Mouse (Mus musculus) lung, embryonic 15.5 days (tissue): ENCODE data around the gene Gm42688. TPM values are rescaled to one million over a fixed set of nuclear protein-coding genes. Genes with fewer than 3 reads are reported as not detected.
A peak's percentile ranks its signal among the peaks of the same experiment; 100 is the strongest.
"Not testable (repeated sequence)": the region's sequence is repeated elsewhere in the genome, so short reads cannot be mapped to it uniquely, and the experiment has no call there.

Source experiments
- ATAC-seq: fragments of 200-750 bp; cut with Nextera tagmentation; 2 replicates; pipeline ENCODE4 v1.8.0; 2017; ENCODE audit warnings: moderate number of reproducible peaks, borderline replicate concordance; ENCODE audit not compliant: low FRiP score, low TSS enrichment; ENCODE audit errors: extremely low read depth
- H3K27ac ChIP-seq: fragments of 300-500 bp; sonication (generic); 2 replicates; pipeline ENCODE4 v1.5.1; 2015; ENCODE audit warnings: moderate library complexity, mild to moderate bottlenecking, inconsistent platforms
- H3K27me3 ChIP-seq: fragments of 300-500 bp; sonication (generic); 2 replicates; pipeline ENCODE4 v1.6.1; 2015; ENCODE audit warnings: inconsistent platforms
- H3K36me3 ChIP-seq: fragments of 300-500 bp; sonication (generic); 2 replicates; pipeline ENCODE4 v1.6.1; 2015; ENCODE audit warnings: inconsistent platforms
- H3K4me1 ChIP-seq: fragments of 300-500 bp; sonication (generic); 2 replicates; pipeline ENCODE4 v1.6.1; 2015; ENCODE audit warnings: inconsistent platforms
- H3K4me2 ChIP-seq: fragments of 300-500 bp; sonication (generic); 2 replicates; pipeline ENCODE4 v1.6.1; 2015; ENCODE audit warnings: inconsistent platforms, mild to moderate bottlenecking, moderate library complexity
- H3K4me3 ChIP-seq: fragments of 300-500 bp; sonication (generic); 2 replicates; pipeline ENCODE4 v1.5.1; 2015; ENCODE audit warnings: mild to moderate bottlenecking, inconsistent platforms
- H3K9ac ChIP-seq: fragments of 300-500 bp; sonication (generic); 2 replicates; pipeline ENCODE4 v1.6.1; 2015; ENCODE audit warnings: inconsistent platforms
- H3K9me3 ChIP-seq: fragments of 300-500 bp; sonication (generic); 2 replicates; pipeline ENCODE4 v1.6.1; 2016; ENCODE audit warnings: inconsistent platforms
- WGBS: fragments of 180-500 bp; shearing (Covaris S2); methylation state at CpG from one replicate; pipeline ENCODE4 v1.1.7; 2015; 5-methylcytosine and 5-hydroxymethylcytosine counted together
- microRNA counts: library from miRNA; unstranded; fragments of <30 nt; microRNA quantifications from one replicate; lab custom pipeline; 2016
- microRNA-seq: library from miRNA; unstranded; fragments of <30 nt; microRNA quantifications from one replicate; pipeline ENCODE4, GENCODE M21; 2016
- polyA plus RNA-seq: library from polyadenylated mRNA; unstranded; fragments of >200 nt; fragmentation: Nextera tagmentation; extraction: Ambion mirVana; gene quantifications from 2 replicates; pipeline ENCODE4 v1.2.1, GENCODE M21; 2015

Gm42688 gene
- polyA plus RNA-seq, 1 experiment from 2014 or later: 3.4 TPM

DNA sequence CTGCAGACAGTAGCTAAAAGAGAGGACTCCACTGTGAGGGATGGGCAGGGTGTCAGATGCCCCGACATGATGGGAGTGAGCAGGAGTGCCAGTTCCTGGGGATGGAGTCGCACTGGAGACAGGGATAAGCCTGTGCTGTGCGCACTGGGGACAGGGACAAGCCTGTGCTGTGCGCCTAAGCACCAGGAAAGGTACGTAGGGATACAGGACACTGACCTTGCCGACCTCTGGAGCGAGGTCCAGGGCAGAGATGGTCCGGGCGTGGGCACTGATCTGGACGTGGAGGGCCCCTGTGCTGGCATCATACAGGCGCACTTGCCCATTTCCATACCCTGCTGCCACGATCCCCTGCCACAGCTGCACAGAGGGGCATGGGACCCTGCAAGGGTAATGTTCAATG is 51.6 kb downstream of the Gm42688 start:
- no peak overlapping the region for H3K4me2 ChIP-seq
- no peak for ATAC-seq
- WGBS: 85% methylated on average over 12 of the region's 12 CpGs
- no peak overlapping the region for H3K27ac ChIP-seq
- no peak overlapping the region for H3K4me3 ChIP-seq
- H3K36me3 ChIP-seq: peaks cover 35% of the 10 kb centered on the region
- H3K4me1 ChIP-seq: peaks cover 8% of the 10 kb centered on the region
- no peaks in the 10 kb centered on the region for H3K9me3 ChIP-seq
- H3K27me3 ChIP-seq: no peaks in the 10 kb centered on the region
- H3K9ac ChIP-seq: no peak overlapping the region

DNA sequence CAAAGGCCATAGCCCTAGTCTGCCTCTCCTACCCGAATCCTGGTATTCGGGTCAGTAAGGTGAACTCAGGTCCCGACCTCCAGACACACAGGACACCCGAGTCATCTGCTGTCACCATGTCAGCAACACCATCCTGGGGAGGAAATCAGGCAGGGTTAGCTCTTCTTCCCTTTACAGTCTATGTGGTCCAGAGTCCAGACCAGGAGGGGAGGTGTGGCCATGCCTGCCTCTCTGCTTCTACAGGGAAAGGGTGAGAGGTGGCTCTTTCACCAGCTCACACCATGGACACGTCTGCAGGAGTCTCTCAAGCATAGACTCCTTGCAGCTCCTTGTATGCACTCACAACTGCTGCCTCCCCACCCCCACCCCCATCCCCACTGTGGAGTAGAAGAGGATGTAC is 52.1 kb downstream of the Gm42688 start:
- H3K4me3 ChIP-seq: no peak overlapping the region
- H3K36me3 ChIP-seq: peaks cover 31% of the 10 kb centered on the region
- 56% methylated on average over 5 of the region's 5 CpGs for WGBS
- no peaks in the 10 kb centered on the region for H3K27me3 ChIP-seq
- H3K27ac ChIP-seq: no peak overlapping the region
- no peak overlapping the region for H3K4me2 ChIP-seq
- H3K9me3 ChIP-seq: no peaks in the 10 kb centered on the region
- no peak overlapping the region for H3K9ac ChIP-seq
- H3K4me1 ChIP-seq: peaks cover 8% of the 10 kb centered on the region
- no peak for ATAC-seq

DNA sequence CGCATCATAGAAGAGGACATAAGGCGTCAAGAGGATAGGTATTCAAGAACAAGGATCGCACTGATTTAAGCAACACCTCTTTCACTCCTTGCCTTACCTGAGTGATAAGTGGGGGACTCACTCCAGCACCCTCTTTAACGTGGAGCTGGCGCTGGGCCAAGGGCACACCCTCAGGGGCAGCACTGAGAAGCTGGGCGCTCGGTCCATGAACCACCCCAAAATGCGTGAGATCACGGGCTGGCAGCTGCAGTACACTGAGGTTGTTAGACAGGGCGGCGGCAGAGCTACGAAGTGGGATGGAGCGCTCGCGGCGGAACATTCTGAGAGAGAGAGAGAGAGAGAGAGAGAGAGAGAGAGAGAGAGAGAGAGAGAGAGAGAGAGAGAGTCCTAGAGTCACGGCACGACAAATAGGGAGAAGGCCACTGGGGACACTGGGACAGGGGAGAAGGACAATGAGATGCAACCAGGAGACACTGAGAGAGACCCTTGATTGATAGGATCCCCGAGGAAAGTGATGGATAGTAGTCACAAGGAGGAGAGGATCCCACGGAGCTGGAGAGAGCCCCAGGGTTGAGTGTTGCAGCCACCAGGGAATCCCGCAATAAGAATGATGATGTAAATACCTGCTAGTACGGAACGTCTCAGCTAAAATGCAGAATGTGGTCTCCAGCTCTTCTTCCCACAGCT is 54.3 kb downstream of the Gm42688 start:
- H3K4me2 ChIP-seq: peak overlapping the region; percentile 79
- peaks cover 11% of the 10 kb centered on the region; the same call in 1 of the 2 replicates for H3K36me3 ChIP-seq
- peaks cover 8% of the 10 kb centered on the region for H3K4me1 ChIP-seq
- 8% methylated on average over 23 of the region's 23 CpGs for WGBS
- H3K27ac ChIP-seq: no peak overlapping the region
- peak overlapping the region; percentile 39 for H3K9ac ChIP-seq
- peak overlapping the region; percentile 53 for H3K4me3 ChIP-seq
- H3K9me3 ChIP-seq: no peaks in the 10 kb centered on the region
- no peak for ATAC-seq
- H3K27me3 ChIP-seq: peaks cover 9% of the 10 kb centered on the region

DNA sequence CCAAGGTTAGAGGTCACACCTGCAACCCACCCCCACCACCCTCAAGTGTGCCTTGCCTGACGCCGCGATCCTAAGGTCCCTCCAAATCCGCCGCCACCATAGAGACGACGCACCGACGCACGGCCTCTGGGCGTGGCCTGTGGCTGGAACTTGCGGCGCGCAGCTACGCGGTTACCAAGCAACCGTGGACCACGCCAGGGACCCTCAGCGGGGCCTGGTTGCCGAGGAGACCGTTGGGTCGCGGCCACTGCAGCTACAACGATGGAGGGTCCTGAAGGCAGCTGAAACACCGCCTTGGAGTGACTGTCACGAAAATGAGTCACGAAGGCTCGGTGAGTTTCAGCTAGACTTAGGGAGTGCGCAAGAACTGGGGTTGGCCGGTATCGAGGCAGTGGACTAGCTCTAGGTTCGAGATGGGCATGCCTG is 54.9 kb downstream of the Gm42688 start, which contains the start of the genes Wdr54 and 1700003E16Rik:
Wdr54 (minus strand) TSS at position 139 of the 426 bp plus-strand sequence.
1700003E16Rik (plus strand) TSS at position 146 of the 426 bp plus-strand sequence.
- 1% methylated on average over 32 of the region's 32 CpGs for WGBS
- Histone ChIP-seq H3K27ac (no peak within 1 kb of the TSS), H3K9ac (peak within 1 kb of the TSS; percentile 39), H3K4me2 (peak within 1 kb of the TSS; percentile 79), H3K4me3 (peak within 1 kb of the TSS; percentile 53), H3K36me3 (peaks cover 9% of the 10 kb centered on the region; the same call in 1 of the 2 replicates), H3K9me3 (no peaks in the 10 kb centered on the region), H3K27me3 (peaks cover 14% of the 10 kb centered on the region), H3K4me1 (peaks cover 11% of the 10 kb centered on the region)
- ATAC-seq: peak; percentile 65; the same call in 1 of the 2 replicates

DNA sequence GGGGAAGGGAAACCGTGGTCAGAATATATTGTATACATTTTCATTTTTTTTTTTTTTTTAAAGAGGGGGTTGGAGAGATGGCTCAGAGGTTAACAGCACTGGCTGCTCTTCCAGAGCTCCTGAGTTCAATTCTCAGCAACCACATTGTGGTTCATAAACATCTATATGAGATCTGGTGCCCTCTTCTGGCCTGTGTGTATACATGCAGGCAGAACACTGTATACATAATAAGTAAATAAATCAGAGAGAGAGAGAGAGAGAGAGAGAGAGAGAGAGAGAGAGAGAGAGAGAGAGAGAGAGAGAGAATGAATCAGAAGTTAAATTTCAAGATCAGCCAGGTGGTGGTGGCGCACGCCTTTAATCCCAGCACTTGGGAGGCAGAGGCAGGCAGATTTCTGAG is 58.0 kb downstream of the Gm42688 start:
- H3K9me3 ChIP-seq, H3K36me3 ChIP-seq, H3K4me2 ChIP-seq, H3K4me3 ChIP-seq, H3K27ac ChIP-seq, H3K9ac ChIP-seq, ATAC-seq: not testable (repeated sequence)
- Histone ChIP-seq H3K4me1 (peaks cover 29% of the 10 kb centered on the region), H3K27me3 (peaks cover 35% of the 10 kb centered on the region)
- WGBS: 35% methylated on average over 3 of the region's 3 CpGs

MicroRNAs encoded within 50 kb of the gene (microRNA counts, 519-probe panel; counts per million panel counts)
- 1,920 counts per million, percentile 14 among the panel's probes with 10 or more counts for microRNA mmu-miR-3470a+mmu-miR-3470b (lab: Ali Mortazavi, UCI)

Small RNA genes lying within 50 kb of the gene (microRNA-seq; reads per million reads assigned to microRNA genes)
- not detected for gene Mir3470a

Other genes with a start within 250 kb of the Gm42688 start
- 14.0 TPM in 2 replicates for gene Sema4f, start 161.8 kb upstream of the Gm42688 start, polyA plus RNA-seq
- 1.9 and 2.5 TPM in 2 replicates for gene M1ap, start 154.7 kb upstream of the Gm42688 start, polyA plus RNA-seq
- gene Dok1, start 68.1 kb upstream of the Gm42688 start, polyA plus RNA-seq: 18.3 and 19.6 TPM in 2 replicates
- gene Loxl3, start 67.4 kb upstream of the Gm42688 start, polyA plus RNA-seq: 21.9 and 23.2 TPM in 2 replicates
- 177 and 188 TPM in 2 replicates for gene Aup1, start 47.1 kb upstream of the Gm42688 start, polyA plus RNA-seq
- 76.6 and 78.4 TPM in 2 replicates for gene Htra2, start 46.3 kb upstream of the Gm42688 start, polyA plus RNA-seq
- 0.98 and 1.7 TPM in 2 replicates for gene Dqx1, start 43.8 kb upstream of the Gm42688 start, polyA plus RNA-seq
- 0.38 and 1.0 TPM in 2 replicates for gene Tlx2, start 31.3 kb upstream of the Gm42688 start, polyA plus RNA-seq
- gene Pcgf1, start 23.7 kb upstream of the Gm42688 start, polyA plus RNA-seq: 30.5 and 31.2 TPM in 2 replicates
- 0.31 and 0.87 TPM in 2 replicates for gene Lbx2, start 15.2 kb upstream of the Gm42688 start, polyA plus RNA-seq
- gene Ccdc142, start within 50 bp of the Gm42688 start, polyA plus RNA-seq: 2.1 and 3.2 TPM in 2 replicates
- 128 and 145 TPM in 2 replicates for gene Mrpl53, start 7.4 kb downstream of the Gm42688 start, polyA plus RNA-seq
- 54.5 and 54.8 TPM in 2 replicates for gene Mogs, start 13.9 kb downstream of the Gm42688 start, polyA plus RNA-seq
- gene Wbp1, start 19.9 kb downstream of the Gm42688 start, polyA plus RNA-seq: 119 and 120 TPM in 2 replicates
- gene Ino80b, start 23.8 kb downstream of the Gm42688 start, polyA plus RNA-seq: 13.5 and 15.2 TPM in 2 replicates
- gene Rtkn, start 33.8 kb downstream of the Gm42688 start, polyA plus RNA-seq: 35.3 and 39.9 TPM in 2 replicates
- gene Wdr54, start 54.8 kb downstream of the Gm42688 start, polyA plus RNA-seq: 5.0 and 7.6 TPM in 2 replicates
- gene 1700003E16Rik, start 54.8 kb downstream of the Gm42688 start, polyA plus RNA-seq: 6.2 and 8.1 TPM in 2 replicates
- 96.7 and 104 TPM in 2 replicates for gene Dctn1, start 64.3 kb downstream of the Gm42688 start, polyA plus RNA-seq
- 0.84 and 1.2 TPM in 2 replicates for gene Slc4a5, start 118.2 kb downstream of the Gm42688 start, polyA plus RNA-seq
- gene Mthfd2, start 224.3 kb downstream of the Gm42688 start, polyA plus RNA-seq: 32.5 and 35.0 TPM in 2 replicates
- gene Mob1a, start 224.4 kb downstream of the Gm42688 start, polyA plus RNA-seq: 71.8 and 77.0 TPM in 2 replicates
- gene Bola3, start 247.5 kb downstream of the Gm42688 start, polyA plus RNA-seq: 125 and 130 TPM in 2 replicates